Mouse (Mus musculus) lung, postnatal 0 days (tissue): ENCODE data around the gene Gm4214. TPM values are rescaled to one million over a fixed set of nuclear protein-coding genes. Genes with fewer than 3 reads are reported as not detected.
"Not testable (repeated sequence)": the region's sequence is repeated elsewhere in the genome, so short reads cannot be mapped to it uniquely, and the experiment has no call there.

Experiments used
- ATAC-seq: fragments of 200-750 bp; cut with Nextera tagmentation; 2 replicates; pipeline ENCODE4 v1.8.0; 2017; ENCODE audit warnings: moderate library complexity
- DNase-seq: peaks from one replicate; pipeline ENCODE4 v3.0.0-alpha.2; 2016; ENCODE audit warnings: low spot score
- H3K27ac ChIP-seq: fragments of 300-500 bp; sonication (generic); 2 replicates; pipeline ENCODE4 v1.5.1; 2014; ENCODE audit warnings: antibody characterized with exemption, mild to moderate bottlenecking, low read length, mixed read lengths
- H3K27me3 ChIP-seq: fragments of 300-500 bp; sonication (generic); replicated peaks from 2 replicates; pipeline ENCODE4 v1.6.1; 2014; ENCODE audit warnings: low read length, mixed read lengths; ENCODE audit not compliant: insufficient read depth
- H3K36me3 ChIP-seq: fragments of 300-500 bp; sonication (generic); 2 replicates; pipeline ENCODE4 v1.6.1; 2014; ENCODE audit warnings: low read length, mixed read lengths; ENCODE audit not compliant: insufficient read depth
- H3K4me1 ChIP-seq: fragments of 300-500 bp; sonication (generic); 2 replicates; pipeline ENCODE4 v1.6.1; 2014; ENCODE audit warnings: antibody characterized with exemption, low read depth, low read length, mixed read lengths; ENCODE audit not compliant: insufficient read depth
- H3K4me2 ChIP-seq: fragments of 300-500 bp; sonication (generic); replicated peaks from 2 replicates; pipeline ENCODE4 v1.6.1; 2014; ENCODE audit warnings: low read depth, mild to moderate bottlenecking, low read length, moderate library complexity, mixed read lengths
- H3K4me3 ChIP-seq: fragments of 300-500 bp; sonication (generic); 2 replicates; pipeline ENCODE4 v1.5.1; 2014; ENCODE audit warnings: low read depth, low read length
- H3K9ac ChIP-seq: fragments of 300-500 bp; sonication (generic); replicated peaks from 2 replicates; pipeline ENCODE4 v1.6.1; 2014; ENCODE audit warnings: low read depth, mild to moderate bottlenecking
- H3K9me3 ChIP-seq: fragments of 300-500 bp; sonication (generic); 2 replicates; pipeline ENCODE4 v1.6.1; 2016; ENCODE audit warnings: low read length, mixed read lengths
- WGBS: fragments of 180-500 bp; shearing (Covaris S2); extraction: QIAGEN DNeasy Blood & Tissue Kit; methylation state at CpG from one replicate; pipeline ENCODE4 v1.1.7; 2014; 5-methylcytosine and 5-hydroxymethylcytosine counted together
- polyA plus RNA-seq: library from polyadenylated mRNA; unstranded; fragments of >200 nt; fragmentation: Nextera tagmentation; extraction: Ambion mirVana; gene quantifications from 2 replicates; pipeline ENCODE4 v1.2.1, GENCODE M21; 2015

Gm4214 gene
- not detected in 2 replicates for polyA plus RNA-seq

- WGBS: no CpG with 5 or more reads among the region's 5 CpGs
- H3K9me3 ChIP-seq: not testable (repeated sequence)
These were observed at the start of gene Gm4214 for GRCm38 (mm10) chr7:22984573-22984972. Gene Gm4214 (minus strand): TSS chr7:22984673.

GRCm38 (mm10) chr7:23019823-23020222 lies 35.4 kb upstream of the Gm4214 start, which contains the start of gene Gm4216:
Gene Gm4216 (minus strand): TSS chr7:23019923.
- H3K4me3 ChIP-seq, H3K4me2 ChIP-seq, H3K36me3 ChIP-seq, H3K9me3 ChIP-seq, H3K27ac ChIP-seq, ATAC-seq, H3K9ac ChIP-seq, DNase-seq, H3K27me3 ChIP-seq, H3K4me1 ChIP-seq: not testable (repeated sequence)
- WGBS: no CpG with 5 or more reads among the region's 3 CpGs

More at GRCm38 (mm10) chr7:22984573-22984972, at the start of gene Gm4214:
- not testable (repeated sequence) for DNase-seq, H3K27me3 ChIP-seq, H3K4me1 ChIP-seq, H3K4me2 ChIP-seq, H3K9ac ChIP-seq, H3K36me3 ChIP-seq, H3K4me3 ChIP-seq, H3K27ac ChIP-seq, ATAC-seq

Other genes with a start within 250 kb of the Gm4214 start
- gene Vmn1r157, start 223.0 kb downstream of the Gm4214 start, polyA plus RNA-seq: not detected in 2 replicates
- gene Vmn1r158, start 193.9 kb downstream of the Gm4214 start, polyA plus RNA-seq: not detected in 2 replicates
- gene Vmn1r159, start 141.1 kb downstream of the Gm4214 start, polyA plus RNA-seq: not detected in 2 replicates
- gene Vmn1r160, start 113.4 kb downstream of the Gm4214 start, polyA plus RNA-seq: not detected in 2 replicates
- not detected in 2 replicates for gene Gm4216, start 35.2 kb upstream of the Gm4214 start, polyA plus RNA-seq
- gene Vmn1r163, start 70.9 kb upstream of the Gm4214 start, polyA plus RNA-seq: not detected in 2 replicates
- gene Gm8720, start 82.8 kb upstream of the Gm4214 start, polyA plus RNA-seq: not detected in 2 replicates
- not detected in 2 replicates for gene Gm10662, start 159.8 kb upstream of the Gm4214 start, polyA plus RNA-seq
- gene Vmn1r165, start 232.7 kb upstream of the Gm4214 start, polyA plus RNA-seq: not detected in 2 replicates